Mouse (Mus musculus): ENCODE measurements around the gene Stpg1. TPM values are rescaled to one million over a fixed set of nuclear protein-coding genes. Genes with fewer than 3 reads are reported as not detected.

Stpg1 gene
- 0.21 TPM in 2 replicates for polyA plus RNA-seq (2012; rRNA removed)

GRCm38 (mm10) chr4:135494521-135495396 is at the start of gene Stpg1, which contains the start of gene Nipal3:
Gene Stpg1 (plus strand): TSS chr4:135494790.
Gene Nipal3 (minus strand): TSS chr4:135495038.
- DNase-seq (ENCODE audit: low read depth, low spot score): peak; percentile 96
- WGBS: under 1% methylated on average over 53 of the region's 53 CpGs

GRCm38 (mm10) chr4:135451360-135452015 is 43.1 kb upstream of the Stpg1 start:
- no peak for DNase-seq (ENCODE audit: low read depth, low spot score)
- WGBS: 67% methylated on average over 18 of the region's 18 CpGs

- no peak for DNase-seq (ENCODE audit: low read depth, low spot score)
- WGBS: 26% methylated on average over 6 of the region's 6 CpGs
Observed at GRCm38 (mm10) chr4:135453164-135453563, 41.4 kb upstream of the Stpg1 start.

GRCm38 (mm10) chr4:135453572-135453971 is 41.0 kb upstream of the Stpg1 start:
- 19% methylated on average over 12 of the region's 12 CpGs for WGBS

GRCm38 (mm10) chr4:135463406-135463805 is 31.2 kb upstream of the Stpg1 start:
- no peak for DNase-seq (ENCODE audit: low read depth, low spot score)
- WGBS: 96% methylated on average over 11 of the region's 11 CpGs

More at GRCm38 (mm10) chr4:135453572-135453971, 41.0 kb upstream of the Stpg1 start:
- peak; percentile 68 for DNase-seq (ENCODE audit: low read depth, low spot score)

- 84% methylated on average over 10 of the region's 10 CpGs for WGBS
- DNase-seq (ENCODE audit: low read depth, low spot score): no peak
Observed at GRCm38 (mm10) chr4:135477851-135478250, 16.7 kb upstream of the Stpg1 start.

GRCm38 (mm10) chr4:135480370-135480769 is 14.2 kb upstream of the Stpg1 start:
- WGBS: 73% methylated on average over 9 of the region's 9 CpGs
- DNase-seq (ENCODE audit: low read depth, low spot score): no peak

- WGBS: 31% methylated on average over 10 of the region's 10 CpGs
- no peak for DNase-seq (ENCODE audit: low read depth, low spot score)
Observed at GRCm38 (mm10) chr4:135485086-135485485, 9.5 kb upstream of the Stpg1 start.

GRCm38 (mm10) chr4:135486352-135486751 is 8.2 kb upstream of the Stpg1 start:
- peak; percentile 76 for DNase-seq (ENCODE audit: low read depth, low spot score)
- WGBS: 49% methylated on average over 11 of the region's 11 CpGs

GRCm38 (mm10) chr4:135489256-135489655 is 5.3 kb upstream of the Stpg1 start:
- WGBS: 96% methylated on average over 7 of the region's 7 CpGs
- no peak for DNase-seq (ENCODE audit: low read depth, low spot score)

GRCm38 (mm10) chr4:135493271-135493670 is 1.3 kb upstream of the Stpg1 start:
- WGBS: 11% methylated on average over 4 of the region's 4 CpGs
- no peak for DNase-seq (ENCODE audit: low read depth, low spot score)

GRCm38 (mm10) chr4:135493691-135494520 is 684 bp upstream of the Stpg1 start:
- under 1% methylated on average over 33 of the region's 33 CpGs for WGBS
- DNase-seq (ENCODE audit: low read depth, low spot score): no peak

GRCm38 (mm10) chr4:135495397-135495791 is 804 bp downstream of the Stpg1 start:
- no peak for DNase-seq (ENCODE audit: low read depth, low spot score)
- WGBS: 14% methylated on average over 9 of the region's 9 CpGs

GRCm38 (mm10) chr4:135495810-135496209 is 1.2 kb downstream of the Stpg1 start:
- DNase-seq (ENCODE audit: low read depth, low spot score): no peak
- WGBS: 32% methylated on average over 18 of the region's 18 CpGs

- WGBS: 88% methylated on average over 6 of the region's 6 CpGs
Observed at GRCm38 (mm10) chr4:135498136-135498535, 3.5 kb downstream of the Stpg1 start.

GRCm38 (mm10) chr4:135499831-135500230 is 5.2 kb downstream of the Stpg1 start:
- WGBS: 76% methylated on average over 3 of the region's 3 CpGs
- DNase-seq (ENCODE audit: low read depth, low spot score): no peak

More at GRCm38 (mm10) chr4:135498136-135498535, 3.5 kb downstream of the Stpg1 start:
- no peak for DNase-seq (ENCODE audit: low read depth, low spot score)

- 68% methylated on average over 4 of the region's 4 CpGs for WGBS
- no peak for DNase-seq (ENCODE audit: low read depth, low spot score)
Observed at GRCm38 (mm10) chr4:135501587-135501986, 7.0 kb downstream of the Stpg1 start.

GRCm38 (mm10) chr4:135505794-135506193 is 11.2 kb downstream of the Stpg1 start:
- WGBS: 55% methylated on average over 11 of the region's 11 CpGs
- no peak for DNase-seq (ENCODE audit: low read depth, low spot score)

- 13% methylated on average over 22 of the region's 22 CpGs for WGBS
- DNase-seq (ENCODE audit: low read depth, low spot score): no peak
Observed at GRCm38 (mm10) chr4:135507547-135508350, 13.2 kb downstream of the Stpg1 start.

Measured in large intestine, adult 2 months (tissue).